Mouse (Mus musculus) left cerebral cortex, adult 18-20 months (tissue): ENCODE measurements around the gene Gm6020. TPM values are rescaled to one million over a fixed set of nuclear protein-coding genes. Genes with fewer than 3 reads are reported as not detected.

Experiments
- total RNA-seq, 2 experiments: library from RNA; stranded (reverse); gene quantifications; 2 replicates each; pipeline ENCODE4 v1.2.3; 2021

Gene Gm6020
- total RNA-seq, 2 experiments from 2014 or later: not detected

Other genes with a start within 250 kb of the Gm6020 start
- 10 to 100 TPM; 36.9 to 44.3 TPM for gene Zfp950, start 43.0 kb upstream of the Gm6020 start, total RNA-seq
- gene Gm7102, start 7.6 kb upstream of the Gm6020 start, total RNA-seq: not detected
- gene Csf2ra, start 44.5 kb downstream of the Gm6020 start, total RNA-seq: 10 to 100 TPM; 30.1 to 34.8 TPM
- gene Gm21060, start 113.2 kb downstream of the Gm6020 start, total RNA-seq: not detected